Mouse (Mus musculus) CH12.LX (cell line): ENCODE measurements around the gene Rbbp5. TPM values are rescaled to one million over a fixed set of nuclear protein-coding genes. Genes with fewer than 3 reads are reported as not detected.

Experiments used
- DNase-seq: peaks from one replicate; pipeline ENCODE4 v3.0.0-alpha.2; 2013; ENCODE audit errors: extremely low read depth
- H3K27ac ChIP-seq: 2 replicates; pipeline ENCODE4 v1.5.1; 2012; ENCODE audit warnings: low read depth, mild to moderate bottlenecking, control low read depth, moderate library complexity; ENCODE audit not compliant: insufficient read depth
- H3K27me3 ChIP-seq: replicated peaks from 2 replicates; pipeline ENCODE3; 2012; ENCODE audit warnings: inconsistent platforms
- H3K36me3 ChIP-seq, 2 experiments: replicated peaks in 1 of 2; 2 replicates each; pipeline versions ENCODE3 to v1.6.1; 2012; ENCODE audit warnings: inconsistent platforms in 1 of 2, low read length in 1 of 2, mild to moderate bottlenecking in 1 of 2, mixed read lengths in 1 of 2, moderate library complexity in 1 of 2; ENCODE audit not compliant: control insufficient read depth in 1 of 2, insufficient read depth in 1 of 2
- H3K4me1 ChIP-seq, 2 experiments: 2 replicates each; pipeline ENCODE4 v1.6.1; 2012; ENCODE audit warnings: inconsistent platforms in 1 of 2, moderate library complexity in 1 of 2; ENCODE audit not compliant: insufficient read depth in 2 of 2, control insufficient read depth in 1 of 2
- H3K4me2 ChIP-seq: 2 replicates; pipeline ENCODE4 v1.6.1; 2012; ENCODE audit warnings: low read depth, mild to moderate bottlenecking, control low read depth; ENCODE audit not compliant: poor library complexity, insufficient read depth, severe bottlenecking
- H3K4me3 ChIP-seq, 3 experiments: fragments of 150-350 bp in 1 of 3; sonication (generic) in 1 of 3; replicated peaks in 1 of 3; 2 replicates each; pipeline versions ENCODE3 to v1.5.1; 2011 to 2012; ENCODE audit warnings: low read depth in 2 of 3, low read length in 2 of 3, mild to moderate bottlenecking in 2 of 3, moderate library complexity in 2 of 3, control low read depth in 1 of 3, improper control_type of control experiment in 1 of 3, inconsistent platforms in 1 of 3, mixed read lengths in 1 of 3; ENCODE audit not compliant: poor library complexity in 1 of 3
- H3K79me2 ChIP-seq: replicated peaks from 2 replicates; pipeline ENCODE4 v1.6.1; 2012; ENCODE audit warnings: mild to moderate bottlenecking, moderate library complexity; ENCODE audit not compliant: control insufficient read depth, poor library complexity, insufficient read depth, severe bottlenecking; ENCODE audit errors: extremely low read depth
- H3K9ac ChIP-seq: 2 replicates; pipeline ENCODE4 v1.6.1; 2012; ENCODE audit warnings: low read depth, mild to moderate bottlenecking, control low read depth, moderate library complexity; ENCODE audit not compliant: insufficient read depth
- H3K9me3 ChIP-seq: replicated peaks from 2 replicates; pipeline ENCODE3; 2012; ENCODE audit warnings: low read length, inconsistent platforms, mixed read lengths
- CHD1 ChIP-seq: IDR thresholded peaks from 2 replicates; pipeline ENCODE4 v1.6.1; 2012; ENCODE audit warnings: low read depth, low read length, improper control_type of control experiment, inconsistent platforms
- EP300 ChIP-seq: IDR thresholded peaks from 2 replicates; pipeline ENCODE4 v1.6.1; 2011; ENCODE audit warnings: low read length, improper control_type of control experiment
- JUN ChIP-seq: IDR thresholded peaks from 2 replicates; pipeline ENCODE4 v1.6.1; 2011; ENCODE audit warnings: low read depth, mild to moderate bottlenecking, low read length, improper control_type of control experiment, moderate library complexity; ENCODE audit not compliant: insufficient read depth
- KAT2A ChIP-seq: IDR thresholded peaks from 2 replicates; pipeline ENCODE4 v1.6.1; 2012; ENCODE audit warnings: low read length, improper control_type of control experiment, inconsistent platforms; ENCODE audit not compliant: insufficient replicate concordance
- MAX ChIP-seq: IDR thresholded peaks from 2 replicates; pipeline ENCODE4 v1.6.1; 2011; ENCODE audit warnings: low read length, improper control_type of control experiment
- NELFE ChIP-seq: IDR thresholded peaks from 2 replicates; pipeline ENCODE4 v1.6.1; 2011; ENCODE audit warnings: low read depth, low read length, improper control_type of control experiment
- NRF1 ChIP-seq: IDR thresholded peaks from 2 replicates; pipeline ENCODE4 v1.6.1; 2014; ENCODE audit warnings: low read depth, mild to moderate bottlenecking, inconsistent platforms, low read length, improper control_type of control experiment, moderate library complexity
- POLR2A ChIP-seq: IDR thresholded peaks from 2 replicates; pipeline ENCODE4 v1.6.1; 2011; ENCODE audit warnings: low read depth, mild to moderate bottlenecking, improper control_type of control experiment, low read length
- SIN3A ChIP-seq: IDR thresholded peaks from 2 replicates; pipeline ENCODE4 v1.6.1; 2012; ENCODE audit warnings: low read length, improper control_type of control experiment, inconsistent platforms
- SMC3 ChIP-seq: IDR thresholded peaks from 2 replicates; pipeline ENCODE4 v1.6.1; 2011; ENCODE audit warnings: low read depth, low read length, improper control_type of control experiment
- TCF12 ChIP-seq: IDR thresholded peaks from 2 replicates; pipeline ENCODE4 v1.6.1; 2014; ENCODE audit warnings: low read depth, mild to moderate bottlenecking, inconsistent platforms, low read length, improper control_type of control experiment
- UBTF ChIP-seq: IDR thresholded peaks from 2 replicates; pipeline ENCODE4 v1.6.1; 2012; ENCODE audit warnings: low read depth, mild to moderate bottlenecking, inconsistent platforms, low read length, improper control_type of control experiment, moderate library complexity
- USF2 ChIP-seq: conservative IDR thresholded peaks from 2 replicates; pipeline ENCODE4 v1.6.1; 2011; ENCODE audit warnings: low read depth, low read length, improper control_type of control experiment
- ZC3H11A ChIP-seq: IDR thresholded peaks from 2 replicates; pipeline ENCODE4 v1.6.1; 2012; ENCODE audit warnings: low read depth, mild to moderate bottlenecking, inconsistent platforms, low read length, improper control_type of control experiment
- ZKSCAN1 ChIP-seq: IDR thresholded peaks from 2 replicates; pipeline ENCODE4 v1.6.1; 2012; ENCODE audit warnings: low read depth, inconsistent platforms, low read length, improper control_type of control experiment, borderline replicate concordance
- ZNF384 ChIP-seq: IDR thresholded peaks from 2 replicates; pipeline ENCODE4 v1.6.1; 2012; ENCODE audit warnings: low read depth, low read length, improper control_type of control experiment, inconsistent platforms
- dilution Hi-C: fragments of 300-500 bp; cut with MboI; formaldehyde crosslinking; loops from 2 replicates; pipeline ENCODE4 v1.14.3; 2020; ENCODE audit warnings: low sequenced_read_pairs; ENCODE audit not compliant: extremely low pct_unique_long_range_greater_than_20kb, extremely low pct_ligation_motif_present
- in situ Hi-C: fragments of 300-500 bp; cut with MboI; formaldehyde crosslinking; loops from 3 replicates; pipeline ENCODE4 v1.14.3; 2019; ENCODE audit warnings: low sequenced_read_pairs, low pct_ligation_motif_present, low pct_unique_long_range_greater_than_20kb, mixed read lengths
- polyA plus RNA-seq: library from polyadenylated mRNA; unstranded; fragments of >175 nt; gene quantifications from 2 replicates; pipeline ENCODE4 v1.2.1, GENCODE M21; 2012; ENCODE audit warnings: low read depth; ENCODE audit not compliant: insufficient read length
- total RNA-seq, 2 experiments: library from RNA; depleted of rRNA; stranded (reverse); fragments of 300-350 nt in 1 of 2; fragments of >200 nt in 1 of 2; gene quantifications; 2 replicates each; pipeline ENCODE4 v1.2.3; 2012 to 2014

Rbbp5 gene
- total and polyA plus RNA-seq, 3 experiments: 36.9 to 52.5 (median 50.3) TPM

DNA sequence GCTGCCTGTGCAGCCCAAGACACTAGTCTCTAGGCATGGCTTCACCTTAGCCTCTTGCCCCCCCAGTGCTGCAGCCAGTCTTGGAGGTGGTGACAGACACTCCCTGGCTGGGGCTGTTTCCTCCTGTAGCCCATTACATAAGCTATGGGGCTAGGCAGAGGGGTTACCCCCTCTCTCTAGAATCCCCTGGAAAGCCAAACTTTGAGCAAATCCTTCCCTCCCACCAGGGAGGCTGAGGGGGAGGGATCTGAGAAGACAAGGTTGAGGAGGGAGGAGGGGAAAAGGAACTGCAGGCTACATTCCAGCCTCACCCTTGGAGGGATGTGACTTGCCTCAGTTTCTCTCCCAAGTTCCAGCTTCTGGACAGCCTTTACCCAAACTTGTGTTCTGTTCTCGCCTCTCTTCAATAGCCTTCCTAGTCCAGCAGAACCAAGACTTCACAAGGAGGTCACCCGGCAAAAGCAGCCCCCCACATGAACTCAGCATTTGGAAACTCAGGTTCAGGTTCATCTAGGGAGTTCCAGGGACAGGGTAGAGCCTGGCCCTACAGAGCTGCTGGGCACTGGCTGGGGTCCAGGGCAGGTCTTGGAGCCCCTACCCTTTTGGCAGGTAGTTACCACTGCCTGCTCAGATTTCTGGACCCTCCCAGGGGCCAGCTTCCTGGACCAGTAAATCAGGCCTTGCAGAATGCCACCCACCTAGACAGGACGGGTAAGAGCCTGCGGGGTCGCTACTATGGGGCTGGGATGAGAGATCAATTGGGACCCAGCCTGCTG is 64.8 kb downstream of the Rbbp5 start:
- in situ Hi-C loops: no loop called here
- no peaks in the 10 kb centered on the region for H3K36me3 ChIP-seq
- no peak overlapping the region for H3K4me2 ChIP-seq
- H3K79me2 ChIP-seq: no peaks in the 10 kb centered on the region
- no peak overlapping the region for H3K4me3 ChIP-seq
- no peak overlapping the region for H3K9ac ChIP-seq
- dilution Hi-C loops: no loop called here
- no peak overlapping the region for H3K27ac ChIP-seq
- H3K27me3 ChIP-seq: peaks cover 76% of the 10 kb centered on the region
- DNase-seq: no peak
- peaks cover 10 to 24% of the 10 kb centered on the region in 2 experiments for H3K4me1 ChIP-seq
- TF ChIP-seq POLR2A: no peak
- no peak for TF ChIP-seq CHD1
- no peak for TF ChIP-seq MAX
- TF ChIP-seq UBTF: no peak
- TF ChIP-seq NRF1: no peak
- TF ChIP-seq SMC3: no peak
- TF ChIP-seq ZNF384: no peak
- TF ChIP-seq USF2: no peak
- TF ChIP-seq NELFE: no peak
- TF ChIP-seq TCF12: no peak
- TF ChIP-seq SIN3A: no peak
- TF ChIP-seq ZKSCAN1: no peak
- H3K9me3 ChIP-seq: no peaks in the 10 kb centered on the region

DNA sequence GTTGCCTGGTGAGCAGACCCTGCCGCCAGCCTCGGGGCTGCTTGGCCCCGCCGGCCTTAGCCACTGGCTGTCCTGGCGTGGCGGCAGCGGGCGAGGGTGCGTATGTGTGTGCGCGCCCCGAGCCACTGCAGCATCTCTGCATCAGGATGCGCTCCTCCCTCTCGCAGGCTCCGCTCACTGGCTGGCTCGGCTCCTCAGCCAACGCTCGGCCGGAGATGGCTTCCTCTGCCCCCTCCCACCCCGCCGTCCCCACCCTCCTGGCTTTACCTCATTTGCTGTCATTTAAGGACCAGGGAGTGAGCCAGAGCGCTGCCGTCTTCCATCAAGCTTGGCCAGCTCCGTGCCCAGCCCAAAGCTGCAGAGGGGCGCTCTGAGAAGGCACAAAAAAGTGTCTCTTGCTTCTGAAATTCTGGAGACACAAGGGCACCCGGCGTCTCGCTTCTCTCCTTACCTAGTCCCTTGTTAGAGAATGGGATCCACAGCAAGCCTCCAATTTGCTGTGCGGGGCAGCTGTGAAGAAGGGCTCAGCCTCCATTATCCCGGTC is 65.7 kb downstream of the Rbbp5 start, which contains the start of gene Cntn2:
Gene Cntn2, minus strand, starts transcription at position 495 of the 545 bp plus-strand sequence.
- H3K9ac ChIP-seq: no peak within 1 kb of the TSS
- H3K4me1 ChIP-seq: peaks cover 10 to 24% of the 10 kb centered on the region in 2 experiments
- in situ Hi-C loops: no loop called here
- DNase-seq: no peak
- no peaks in the 10 kb centered on the region for H3K9me3 ChIP-seq
- H3K36me3 ChIP-seq: no peaks in the 10 kb centered on the region
- H3K4me2 ChIP-seq: no peak within 1 kb of the TSS
- peaks cover 80% of the 10 kb centered on the region for H3K27me3 ChIP-seq
- no peak within 1 kb of the TSS for H3K4me3 ChIP-seq
- no peak within 1 kb of the TSS for H3K27ac ChIP-seq
- dilution Hi-C loops: no loop called here
- no peaks in the 10 kb centered on the region for H3K79me2 ChIP-seq
- TF ChIP-seq EP300 (no peak), POLR2A (no peak), MAX (no peak), ZC3H11A (no peak), ZNF384 (no peak), KAT2A (no peak), JUN (no peak)
